Mouse (Mus musculus): ENCODE measurements around the gene Ppp3cb.

The Ppp3cb gene

DNA sequence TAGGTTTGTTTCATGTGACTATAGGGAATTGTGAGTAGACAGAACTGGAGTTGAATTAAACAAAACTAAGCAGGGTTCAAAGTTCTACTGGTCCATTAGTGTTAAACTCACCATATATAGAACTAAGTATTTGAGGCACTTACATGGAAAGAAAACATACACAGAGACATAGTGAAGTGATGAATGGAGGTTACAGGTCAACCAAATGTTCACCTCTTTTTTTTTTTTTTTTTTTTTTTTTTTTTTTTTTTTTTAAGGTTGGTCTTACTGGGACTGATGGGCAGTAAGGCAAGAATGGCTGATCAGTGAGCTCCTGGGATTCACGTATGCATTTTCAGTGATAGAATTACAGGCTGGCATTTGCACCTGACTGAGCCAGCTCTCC, 66.2 kb downstream of the Ppp3cb start:
- DNase-seq (ENCODE audit: low read depth, low spot score): no peak

DNA sequence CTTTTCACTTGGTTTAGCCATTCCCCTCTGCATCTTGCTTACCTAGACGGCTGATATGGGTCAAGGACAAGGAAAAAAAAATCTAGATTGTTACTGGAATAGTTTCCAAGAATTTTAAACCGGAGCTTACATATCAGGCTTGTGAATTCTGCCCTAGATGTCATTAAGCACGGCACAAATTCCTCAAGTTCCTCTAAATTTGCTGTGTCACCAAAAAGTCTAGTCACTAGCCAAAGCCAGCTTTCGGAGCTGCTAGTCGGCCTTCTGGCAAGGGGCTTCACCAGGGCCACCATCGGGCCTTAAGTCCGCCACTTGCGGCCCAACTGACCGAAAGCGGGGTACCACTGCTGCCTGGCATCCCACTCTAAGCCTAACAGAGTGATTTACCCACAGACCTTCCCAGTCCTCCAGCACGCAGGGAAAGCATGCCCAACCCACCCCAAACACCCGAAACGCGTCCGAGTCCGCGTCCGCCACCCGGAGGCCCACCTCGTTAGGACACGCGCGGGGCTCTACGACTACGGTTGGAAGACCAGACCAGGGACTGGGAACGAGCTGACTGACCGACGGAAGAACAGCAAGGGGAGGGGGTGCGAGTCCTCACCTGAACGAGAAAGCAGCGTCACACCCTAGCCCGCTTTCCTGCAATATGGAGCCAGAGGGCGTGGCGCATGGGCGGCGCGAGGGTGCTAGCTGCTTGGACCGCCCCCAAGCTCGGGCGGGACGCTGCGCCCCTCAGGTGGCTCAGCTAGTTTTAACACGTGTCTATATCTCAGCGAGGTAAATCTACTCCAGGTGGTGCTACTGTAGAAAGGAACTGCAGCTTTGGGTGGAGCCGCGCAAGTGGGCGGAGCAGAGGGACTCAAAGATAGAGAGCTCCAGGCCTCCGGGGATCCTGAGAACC, 66.8 kb downstream of the Ppp3cb start, which contains the start of gene Anxa7:
TSS of gene Anxa7 (minus strand) at position 843 of the 904 bp plus-strand sequence.
- DNase-seq (ENCODE audit: low read depth, low spot score): peak; percentile 83

DNA sequence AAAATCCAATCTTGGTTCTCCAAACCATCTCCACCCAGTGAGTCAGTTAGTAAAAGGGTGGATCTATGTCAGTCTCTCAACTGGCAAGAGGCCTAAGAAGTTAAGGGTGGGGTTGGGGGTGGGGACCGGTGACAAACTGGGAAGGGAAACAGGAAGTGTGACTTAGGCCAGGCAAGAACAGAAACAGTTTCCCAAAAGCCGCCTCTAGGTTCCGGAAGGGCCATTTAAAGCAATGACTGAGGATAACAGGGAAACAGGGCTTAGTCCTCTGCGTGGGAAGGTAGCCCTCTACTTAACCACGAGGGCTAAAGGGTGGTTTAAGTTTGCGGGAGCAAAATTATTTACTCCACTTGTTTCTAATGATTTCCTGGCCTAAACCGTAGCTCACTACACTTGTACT, 67.6 kb downstream of the Ppp3cb start:
- peak; percentile 57 for DNase-seq (ENCODE audit: low read depth, low spot score)

DNA sequence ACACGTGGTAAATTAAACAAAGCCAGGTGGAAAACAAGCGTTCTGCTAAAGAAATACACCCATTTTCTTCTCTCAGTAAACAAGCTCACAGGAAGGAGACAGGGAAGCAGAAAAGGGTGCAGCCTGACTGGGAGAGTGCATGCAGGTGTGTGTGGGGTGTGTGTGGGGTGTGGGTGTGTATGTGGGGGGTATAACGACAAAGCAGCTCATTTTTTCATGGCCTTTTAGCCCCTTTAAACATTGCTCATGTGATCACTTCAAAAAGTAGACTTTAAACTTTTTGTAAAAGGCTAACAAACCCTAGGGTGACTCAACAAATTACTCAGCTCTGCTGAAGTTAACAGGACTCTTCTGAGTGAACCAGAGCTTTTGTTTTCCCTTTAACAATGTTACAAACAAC, 68.0 kb downstream of the Ppp3cb start:
- DNase-seq (ENCODE audit: low read depth, low spot score): no peak

DNA sequence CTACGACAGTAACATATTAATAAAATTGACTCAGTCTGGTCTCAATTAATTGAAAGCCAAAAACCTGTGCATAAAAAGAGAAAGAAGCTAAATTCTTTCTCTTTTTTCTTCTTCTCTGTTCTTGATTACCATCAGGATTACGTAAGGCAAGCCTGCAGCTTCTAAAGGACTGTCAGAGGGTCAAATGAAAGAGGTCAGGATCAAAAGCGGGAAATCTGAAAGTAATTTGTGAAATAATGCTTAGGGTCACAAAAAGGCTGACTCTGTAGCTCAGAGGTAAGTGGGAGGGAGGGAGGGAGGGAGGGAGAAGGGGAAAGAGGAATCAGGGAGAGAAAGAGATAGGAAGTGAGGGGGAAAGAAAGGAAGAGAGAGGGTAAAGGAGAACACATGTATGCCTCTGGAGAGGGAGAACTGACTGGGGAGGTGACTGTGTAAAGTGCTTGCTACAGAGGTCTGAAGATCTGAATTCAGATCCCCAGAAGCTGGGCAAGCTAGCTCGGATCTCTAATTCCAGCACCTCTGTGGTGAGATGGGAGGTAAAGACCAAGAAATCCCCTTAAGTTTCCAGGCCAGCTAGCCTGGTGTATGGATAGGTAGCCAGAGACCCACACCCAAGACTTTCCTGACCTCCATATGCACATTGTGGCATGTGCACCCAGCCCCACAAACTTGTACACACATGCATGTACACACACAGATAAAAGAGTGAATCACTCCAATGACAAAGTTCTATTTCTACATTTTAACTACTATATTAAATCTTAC, 68.9 kb downstream of the Ppp3cb start:
- DNase-seq (ENCODE audit: low read depth, low spot score): no peak

DNA sequence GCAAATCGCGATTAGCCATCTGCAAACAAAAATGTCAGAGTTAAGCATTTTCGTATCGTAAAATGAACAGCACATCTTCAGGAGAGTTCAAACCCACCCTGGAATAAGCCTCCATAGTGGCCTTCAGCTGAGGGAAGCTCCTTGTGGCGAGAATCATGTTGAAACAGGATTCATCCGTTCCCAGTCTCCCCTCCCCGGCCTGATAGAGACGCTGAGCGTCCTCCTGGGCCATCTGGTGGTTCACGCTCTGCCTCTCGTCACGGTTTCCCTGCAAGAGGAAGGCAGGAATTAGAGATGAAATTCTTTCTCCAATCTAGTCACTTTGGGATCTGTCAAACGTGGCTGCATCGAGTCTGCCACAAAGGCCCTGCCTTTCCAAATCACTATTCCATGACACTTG, 86.2 kb downstream of the Ppp3cb start:
- DNase-seq (ENCODE audit: low read depth, low spot score): peak; percentile 38

DNA sequence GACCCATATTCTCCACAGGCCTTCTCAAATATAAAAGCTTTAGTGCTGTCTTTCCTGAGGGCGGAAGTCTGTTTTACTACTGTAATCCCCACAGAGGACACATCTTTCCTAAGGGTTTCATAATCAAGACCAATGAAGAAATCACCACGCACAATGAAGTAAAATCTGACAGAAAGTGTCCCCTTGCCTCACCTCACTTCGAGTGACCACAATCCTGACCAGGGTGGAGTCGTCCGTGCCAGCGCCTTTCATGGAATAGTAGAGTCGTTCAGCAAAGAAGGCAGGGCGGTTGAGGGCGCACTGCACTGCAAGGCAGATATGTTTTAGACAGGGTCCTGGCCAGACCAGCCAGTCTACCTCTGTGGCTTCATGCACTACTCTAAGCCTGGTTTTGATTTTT, 88.0 kb downstream of the Ppp3cb start:
- DNase-seq (ENCODE audit: low read depth, low spot score): no peak

DNA sequence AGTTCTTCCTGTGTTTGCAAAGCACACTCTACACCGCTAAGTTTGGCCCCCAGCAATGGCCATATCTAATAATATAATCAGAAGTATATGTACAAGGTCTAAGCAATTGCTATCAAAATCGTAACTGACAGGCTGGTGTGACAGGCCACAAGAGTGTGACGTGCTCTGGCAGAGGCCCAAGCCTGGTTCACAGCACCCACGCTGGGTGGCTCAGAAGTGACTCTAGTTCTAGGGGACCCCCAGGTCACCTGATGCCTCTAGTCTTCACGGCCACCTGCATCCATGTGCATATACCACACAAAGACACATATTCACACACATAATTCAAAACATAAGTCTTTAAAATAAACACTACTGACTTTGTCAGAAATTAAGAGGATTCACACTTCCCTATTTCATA, 93.4 kb downstream of the Ppp3cb start:
- DNase-seq (ENCODE audit: low read depth, low spot score): no peak

DNA sequence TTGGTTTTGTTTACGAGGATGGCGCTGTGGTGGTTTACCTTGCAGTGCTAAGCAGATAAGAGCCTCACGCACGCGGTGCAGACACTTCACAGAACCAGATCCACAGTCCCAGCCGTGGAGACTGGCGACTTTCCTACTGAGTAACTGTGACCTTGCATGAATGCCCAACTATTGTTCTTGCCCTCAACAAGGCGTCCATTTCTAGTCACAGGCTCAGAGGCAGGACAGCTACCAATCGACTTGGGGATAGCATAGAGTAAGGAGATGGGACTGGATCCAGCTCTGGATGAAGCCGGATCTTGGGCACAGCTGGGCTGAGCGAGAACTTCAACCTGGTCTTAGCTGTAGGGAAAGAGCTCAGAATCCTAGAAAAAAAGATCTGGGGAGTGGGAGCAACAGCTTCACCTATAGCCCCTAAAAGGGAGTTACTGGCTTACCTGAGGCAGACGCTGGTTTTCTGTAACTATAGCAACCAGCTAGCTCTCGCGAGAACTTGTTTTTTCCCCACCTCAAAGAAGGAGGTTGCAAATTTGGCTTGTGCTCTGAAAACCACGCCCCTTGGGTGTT, 94.5 kb downstream of the Ppp3cb start, which contains the start of gene Cfap70:
TSS of gene Cfap70 (minus strand) at position 462 of the 567 bp plus-strand sequence.
- DNase-seq (ENCODE audit: low read depth, low spot score): peak; percentile 86

DNA sequence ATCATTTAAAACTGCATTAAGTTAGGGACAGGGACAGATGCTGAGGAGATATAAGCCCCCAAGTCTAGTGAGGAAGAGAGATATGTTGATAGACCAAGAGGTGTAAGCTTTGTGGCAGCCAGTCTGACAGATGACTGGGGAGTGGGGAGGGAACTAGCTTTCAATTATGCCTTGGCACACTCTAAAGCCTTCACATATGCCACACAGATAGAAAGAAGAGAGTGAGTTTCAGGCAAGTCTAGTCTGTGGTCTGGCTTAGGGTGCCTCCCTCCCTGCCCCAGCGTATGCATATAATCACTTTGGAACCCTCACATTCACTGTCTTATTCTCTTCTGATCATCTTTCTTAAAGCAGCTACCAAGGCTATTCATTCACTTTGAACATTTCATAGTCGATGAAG, 95.1 kb downstream of the Ppp3cb start:
- peak; percentile 26 for DNase-seq (ENCODE audit: low read depth, low spot score)
